Comparison of ENCODE assay signal across 16 mouse cellular contexts in the genomic region with DNA sequence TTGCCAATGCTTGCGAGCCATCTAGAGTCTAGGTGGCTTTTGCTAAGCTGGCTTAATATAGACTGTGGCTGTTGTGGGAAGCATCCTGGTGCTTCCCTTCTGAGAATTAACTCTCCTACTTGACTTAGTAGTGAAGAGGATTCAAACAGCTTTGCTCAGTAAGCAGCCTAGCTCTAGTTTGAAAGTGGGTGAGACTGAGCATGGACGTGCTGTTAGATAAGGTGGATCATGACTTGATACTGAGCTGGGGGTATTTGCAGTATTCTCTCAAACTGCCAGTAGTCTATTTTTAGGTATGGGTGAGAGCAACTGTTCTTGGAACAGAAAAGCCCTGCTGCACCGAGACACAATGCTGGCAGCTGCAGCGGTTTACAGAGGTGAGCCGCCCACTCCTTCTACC. TPM values are rescaled to one million over a fixed set of nuclear protein-coding genes. Genes with fewer than 3 reads are reported as not detected.
A peak's percentile ranks its signal among the peaks of the same experiment; 100 is the strongest.
DNase-seq lines count a peak whose midpoint lies in the region; ATAC-seq and TF ChIP-seq lines count a peak whose summit lies in the region.
"Had no signal": no experiment of that assay in that cellular context is flagged by ENCODE, and none has a peak within 500 bp of the region (broad histone marks: within the 10 kb centered on the region; RNA-seq: fewer than 3 reads in every experiment).

No protein-coding gene starts in this region.

- 85% methylated on average over 5 of the region's 5 CpGs for WGBS in forebrain, postnatal 0 days
- WGBS in forebrain, embryonic 12.5 days, result 92% methylated on average over 5 of the region's 5 CpGs
- 71% methylated on average over 5 of the region's 5 CpGs for WGBS in liver, embryonic 11.5 days
- WGBS in liver, postnatal 0 days (ENCODE audit: insufficient replicate concordance), result 51% methylated on average over 5 of the region's 5 CpGs
- 34% methylated on average over 5 of the region's 5 CpGs for WGBS in heart, postnatal 0 days

- H3K4me3 ChIP-seq in forebrain, postnatal 0 days (ENCODE audit: low read depth, low read length), result no peak overlapping the region
- H3K4me3 ChIP-seq in forebrain, embryonic 12.5 days (replicated peaks), result no peak overlapping the region
- H3K4me3 ChIP-seq in liver, embryonic 11.5 days (ENCODE audit: low read depth, low read length), result no peak overlapping the region
- no peak overlapping the region for H3K4me3 ChIP-seq in liver, postnatal 0 days (ENCODE audit: low read depth, low read length)
- peak overlapping the region; percentile 22 for H3K4me3 ChIP-seq in heart, postnatal 0 days (ENCODE audit: low read depth, low read length)
- H3K4me3 ChIP-seq: megakaryocyte, embryonic 14.5 days; myocyte had no signal

- H3K27ac ChIP-seq in forebrain, postnatal 0 days (ENCODE audit: low read depth, low read length), result no peak overlapping the region
- no peak overlapping the region for H3K27ac ChIP-seq in forebrain, embryonic 12.5 days
- H3K27ac ChIP-seq in liver, embryonic 11.5 days (ENCODE audit: low read depth, low read length), result no peak overlapping the region
- H3K27ac ChIP-seq in liver, postnatal 0 days (ENCODE audit: low read depth), result no peak overlapping the region
- peak overlapping the region; percentile 73 for H3K27ac ChIP-seq in heart, postnatal 0 days (ENCODE audit: low read depth)
- H3K27ac ChIP-seq: kidney, postnatal 0 days had no signal

- no peak overlapping the region for H3K4me2 ChIP-seq in forebrain, postnatal 0 days (ENCODE audit: low read depth)
- H3K4me2 ChIP-seq in forebrain, embryonic 12.5 days, result no peak overlapping the region
- H3K4me2 ChIP-seq in liver, embryonic 11.5 days, result no peak overlapping the region
- H3K4me2 ChIP-seq in liver, postnatal 0 days (ENCODE audit: low read depth, low read length), result no peak overlapping the region
- peak overlapping the region; percentile 48 for H3K4me2 ChIP-seq in heart, postnatal 0 days (ENCODE audit: low read depth, low read length)
- H3K4me2 ChIP-seq: lung, embryonic 14.5 days had no signal

- H3K9ac ChIP-seq in forebrain, postnatal 0 days, result no peak overlapping the region
- H3K9ac ChIP-seq in forebrain, embryonic 12.5 days, result no peak overlapping the region
- no peak overlapping the region for H3K9ac ChIP-seq in liver, embryonic 11.5 days (ENCODE audit: low read depth, low read length)
- H3K9ac ChIP-seq in liver, postnatal 0 days (replicated peaks), result no peak overlapping the region
- H3K9ac ChIP-seq in heart, postnatal 0 days (replicated peaks; ENCODE audit: low read depth, low read length), result 0 out of 2 replicates have a peak overlapping the region, but pooled peaks have one; percentile 20
- H3K9ac ChIP-seq: lung, embryonic 14.5 days had no signal

- H3K36me3 ChIP-seq in forebrain, postnatal 0 days (ENCODE audit: insufficient read depth), result peaks cover 32% of the 10 kb centered on the region
- peaks cover 21% of the 10 kb centered on the region for H3K36me3 ChIP-seq in forebrain, embryonic 12.5 days (replicated peaks)
- H3K36me3 ChIP-seq in liver, embryonic 11.5 days (ENCODE audit: control insufficient read depth, insufficient read depth, low read length), result no peaks in the 10 kb centered on the region; the same call in 1 of the 2 replicates
- peaks cover 10% of the 10 kb centered on the region for H3K36me3 ChIP-seq in liver, postnatal 0 days (replicated peaks; ENCODE audit: insufficient read depth, low read length)
- H3K36me3 ChIP-seq in heart, postnatal 0 days (replicated peaks; ENCODE audit: control insufficient read depth, insufficient read depth, low read length), result peaks cover 46% of the 10 kb centered on the region

- DNase-seq in forebrain, postnatal 0 days, result peak; percentile 3
- no peak for DNase-seq in liver, embryonic 11.5 days (ENCODE audit: low spot score)
- no peak for DNase-seq in liver, postnatal 0 days
- DNase-seq in heart, postnatal 0 days (ENCODE audit: low spot score), result peak; percentile 61
- DNase-seq in retina, postnatal 1 day, result peak; percentile 46
- DNase-seq in urinary bladder, adult 2 months (ENCODE audit: low spot score), result no peak
- DNase-seq in kidney, adult 11 months, result no peak
- DNase-seq: adrenal gland, postnatal 10 days; lung, embryonic 14.5 days had no signal

- H3K27me3 ChIP-seq in forebrain, postnatal 0 days (ENCODE audit: insufficient read depth, low read length), result no peaks in the 10 kb centered on the region
- H3K27me3 ChIP-seq in forebrain, embryonic 12.5 days, result no peaks in the 10 kb centered on the region
- H3K27me3 ChIP-seq in liver, embryonic 11.5 days (replicated peaks; ENCODE audit: control insufficient read depth, insufficient read depth, low read length), result no peaks in the 10 kb centered on the region
- H3K27me3 ChIP-seq in liver, postnatal 0 days (ENCODE audit: insufficient read depth, low read length), result no peaks in the 10 kb centered on the region
- no peaks in the 10 kb centered on the region for H3K27me3 ChIP-seq in heart, postnatal 0 days (ENCODE audit: control insufficient read depth, insufficient read depth, low read length)
- H3K27me3 ChIP-seq: megakaryocyte, embryonic 14.5 days had no signal

- no peak for TF ChIP-seq EP300 in liver, postnatal 0 days (IDR thresholded peaks at IDR 0.05; ENCODE audit: low read depth)
- TF ChIP-seq EP300 in heart, postnatal 0 days (IDR thresholded peaks at IDR 0.05; ENCODE audit: low read depth), result no peak

- no peaks in the 10 kb centered on the region for H3K4me1 ChIP-seq in forebrain, postnatal 0 days (ENCODE audit: insufficient read depth)
- H3K4me1 ChIP-seq in forebrain, embryonic 12.5 days, result no peaks in the 10 kb centered on the region
- H3K4me1 ChIP-seq in liver, embryonic 11.5 days (replicated peaks; ENCODE audit: control insufficient read depth, insufficient read depth, low read length), result 0 out of 2 replicates have a peak, but pooled peaks cover 2% of the 10 kb centered on the region
- no peaks in the 10 kb centered on the region for H3K4me1 ChIP-seq in liver, postnatal 0 days (ENCODE audit: insufficient read depth)
- H3K4me1 ChIP-seq in heart, postnatal 0 days (ENCODE audit: control insufficient read depth, insufficient read depth), result no peaks in the 10 kb centered on the region

- TF ChIP-seq CTCF in forebrain, postnatal 0 days (IDR thresholded peaks at IDR 0.05; ENCODE audit: low read depth), result no peak
- TF ChIP-seq CTCF in liver, postnatal 0 days (IDR thresholded peaks at IDR 0.05; ENCODE audit: low read depth), result no peak
- no peak for TF ChIP-seq CTCF in heart, postnatal 0 days (IDR thresholded peaks at IDR 0.05; ENCODE audit: low read depth)

- no peaks in the 10 kb centered on the region for H3K9me3 ChIP-seq in forebrain, postnatal 0 days (ENCODE audit: low read length)
- no peaks in the 10 kb centered on the region for H3K9me3 ChIP-seq in forebrain, embryonic 12.5 days
- H3K9me3 ChIP-seq in liver, embryonic 11.5 days (ENCODE audit: control insufficient read depth, low read length), result no peaks in the 10 kb centered on the region
- no peaks in the 10 kb centered on the region for H3K9me3 ChIP-seq in liver, postnatal 0 days (ENCODE audit: low read length)
- H3K9me3 ChIP-seq in heart, postnatal 0 days (replicated peaks; ENCODE audit: control insufficient read depth, low read length), result no peaks in the 10 kb centered on the region
- H3K9me3 ChIP-seq: megakaryocyte, embryonic 14.5 days had no signal

- no peak for ATAC-seq in forebrain, postnatal 0 days
- no peak for ATAC-seq in forebrain, embryonic 12.5 days (ENCODE audit: low FRiP score)
- peak; percentile 37 for ATAC-seq in liver, embryonic 11.5 days (replicated peaks; ENCODE audit: low FRiP score)
- no peak for ATAC-seq in liver, postnatal 0 days
- ATAC-seq in heart, postnatal 0 days (ENCODE audit: insufficient read depth, low read depth), result peak; percentile 68
- ATAC-seq: forebrain, embryonic 16.5 days had no signal

RNA-seq across cellular contexts. Expression of a gene that starts 32.1 kb away (rescaled TPM):
- 53.6 and 63.1 TPM in 2 replicates for total RNA-seq in forebrain, postnatal 0 days (2014; rRNA removed)
- polyA plus RNA-seq in forebrain, postnatal 0 days (2015; fragmentation: Nextera tagmentation; extraction: Ambion mirVana), result 54.6 and 65.3 TPM in 2 replicates
- 32.0 and 34.1 TPM in 2 replicates for polyA plus RNA-seq in forebrain, embryonic 12.5 days (2016; fragmentation: Nextera tagmentation; extraction: Ambion mirVana)
- 18.7 and 19.4 TPM in 2 replicates for polyA plus RNA-seq in liver, embryonic 11.5 days (2014; fragmentation: Nextera tagmentation; extraction: Ambion mirVana)
- 4.7 and 5.5 TPM in 2 replicates for polyA plus RNA-seq in liver, postnatal 0 days (2015; fragmentation: Nextera tagmentation; extraction: Ambion mirVana)
- 17.0 and 17.1 TPM in 2 replicates for total RNA-seq in heart, postnatal 0 days (2014; rRNA removed; ENCODE audit: low replicate concordance)
- 33.4 and 35.1 TPM in 2 replicates for polyA plus RNA-seq in heart, postnatal 0 days (2015; fragmentation: Nextera tagmentation; extraction: Ambion mirVana)
- 13.5 and 14.3 TPM in 2 replicates for polyA plus RNA-seq in urinary bladder, adult 2 months (2012; rRNA removed)

RNA-seq across cellular contexts. Expression of a gene that starts 32.2 kb away (rescaled TPM):
- 12.6 and 20.0 TPM in 2 replicates for total RNA-seq in forebrain, postnatal 0 days (2014; rRNA removed)
- polyA plus RNA-seq in forebrain, postnatal 0 days (2015; fragmentation: Nextera tagmentation; extraction: Ambion mirVana), result 8.8 and 14.9 TPM in 2 replicates
- polyA plus RNA-seq in forebrain, embryonic 12.5 days (2016; fragmentation: Nextera tagmentation; extraction: Ambion mirVana), result 31.1 and 34.1 TPM in 2 replicates
- 31.0 and 32.8 TPM in 2 replicates for polyA plus RNA-seq in liver, embryonic 11.5 days (2014; fragmentation: Nextera tagmentation; extraction: Ambion mirVana)
- polyA plus RNA-seq in liver, postnatal 0 days (2015; fragmentation: Nextera tagmentation; extraction: Ambion mirVana), result 9.0 TPM in 2 replicates
- 1.7 and 2.9 TPM in 2 replicates for total RNA-seq in heart, postnatal 0 days (2014; rRNA removed; ENCODE audit: low replicate concordance)
- polyA plus RNA-seq in heart, postnatal 0 days (2015; fragmentation: Nextera tagmentation; extraction: Ambion mirVana), result 10.8 and 12.9 TPM in 2 replicates
- polyA plus RNA-seq in urinary bladder, adult 2 months (2012; rRNA removed), result 5.9 and 9.5 TPM in 2 replicates

RNA-seq across cellular contexts. Expression of a gene that starts 50.7 kb away (rescaled TPM):
- total RNA-seq in forebrain, postnatal 0 days (2014; rRNA removed), result not detected in 2 replicates
- polyA plus RNA-seq in forebrain, postnatal 0 days (2015; fragmentation: Nextera tagmentation; extraction: Ambion mirVana), result not detected in 2 replicates
- polyA plus RNA-seq in forebrain, embryonic 12.5 days (2016; fragmentation: Nextera tagmentation; extraction: Ambion mirVana), result not detected in 2 replicates
- not detected in 2 replicates for polyA plus RNA-seq in liver, embryonic 11.5 days (2014; fragmentation: Nextera tagmentation; extraction: Ambion mirVana)
- polyA plus RNA-seq in liver, postnatal 0 days (2015; fragmentation: Nextera tagmentation; extraction: Ambion mirVana), result not detected in 2 replicates
- total RNA-seq in heart, postnatal 0 days (2014; rRNA removed; ENCODE audit: low replicate concordance), result not detected in 2 replicates
- polyA plus RNA-seq in heart, postnatal 0 days (2015; fragmentation: Nextera tagmentation; extraction: Ambion mirVana), result not detected in 2 replicates
- not detected in 2 replicates for polyA plus RNA-seq in urinary bladder, adult 2 months (2012; rRNA removed)
- total RNA-seq: adrenal gland, postnatal 10 days; heart, postnatal 36 days; left cerebral cortex, postnatal 10 days had no signal
- polyA plus RNA-seq: forebrain, embryonic 16.5 days; kidney, postnatal 0 days; lung, embryonic 14.5 days; myocyte had no signal

Comparison
In these comparisons a context has a peak if more than half of its experiments do, and no peak if none do; other contexts are left out.
1. ATAC-seq: peak in liver, embryonic 11.5 days (single experiment) and heart, postnatal 0 days (single experiment); none in forebrain, postnatal 0 days (single experiment), forebrain, embryonic 12.5 days (single experiment) and liver, postnatal 0 days (single experiment).
2. DNase-seq: peak in forebrain, postnatal 0 days (single experiment), heart, postnatal 0 days (single experiment) and retina, postnatal 1 day (single experiment); none in liver, embryonic 11.5 days (single experiment), liver, postnatal 0 days (single experiment), urinary bladder, adult 2 months (single experiment) and kidney, adult 11 months (single experiment).